8 mouse cellular contexts compared by ENCODE assay signal in the genomic region with DNA sequence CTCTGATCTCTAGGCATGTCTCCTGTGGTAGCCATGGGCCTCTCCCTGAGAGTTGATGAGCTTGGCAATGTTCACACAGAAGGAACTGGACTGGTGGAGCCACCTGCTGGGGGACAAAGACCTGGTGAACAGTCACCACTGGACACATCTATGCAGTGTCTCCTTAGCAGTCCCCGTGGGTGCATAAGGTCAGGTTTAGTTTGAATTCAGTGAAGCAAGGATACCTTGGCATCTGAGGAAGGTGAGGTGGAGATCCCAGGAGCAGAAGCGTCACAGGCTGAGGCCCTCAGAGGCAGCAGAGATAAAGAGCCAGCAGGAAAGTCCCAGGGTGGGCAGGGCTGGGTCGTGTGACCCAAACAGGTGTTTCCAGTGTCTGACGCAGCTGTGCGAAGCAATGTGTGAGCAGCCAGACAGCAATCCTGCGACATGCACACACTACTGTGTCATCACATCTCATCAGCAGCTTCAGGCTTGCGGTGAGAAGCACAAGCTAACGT. TPM values are rescaled to one million over a fixed set of nuclear protein-coding genes. Genes with fewer than 3 reads are reported as not detected.
A peak's percentile ranks its signal among the peaks of the same experiment; 100 is the strongest.
DNase-seq lines count a peak whose midpoint lies in the region; ATAC-seq and TF ChIP-seq lines count a peak whose summit lies in the region.

Dnase1l3 (minus strand) TSS at position 303 of the 497 bp plus-strand sequence.

- no peak within 1 kb of the TSS for H3K27ac ChIP-seq in heart, embryonic 12.5 days (ENCODE audit: poor library complexity, severe bottlenecking)
- no peak within 1 kb of the TSS for H3K27ac ChIP-seq in testis, adult 2 months (ENCODE audit: control insufficient read depth, insufficient read depth, low read depth, low read length)
- no peak within 1 kb of the TSS for H3K27ac ChIP-seq in liver, embryonic 14.5 days

- H3K4me2 ChIP-seq in heart, embryonic 12.5 days: no peak within 1 kb of the TSS
- no peak within 1 kb of the TSS for H3K4me2 ChIP-seq in liver, embryonic 14.5 days (ENCODE audit: low read depth)

- no peak for TF ChIP-seq EP300 in liver, embryonic 14.5 days (IDR thresholded peaks at IDR 0.05; ENCODE audit: low read depth)

- no peaks in the 10 kb centered on the region for H3K9me3 ChIP-seq in heart, embryonic 12.5 days (replicated peaks)
- H3K9me3 ChIP-seq in liver, embryonic 14.5 days (ENCODE audit: control insufficient read depth, low read length): no peaks in the 10 kb centered on the region

- intact Hi-C loops in heart, postnatal 14 days (cut with DNase I): loop anchor here (2.0 kb wide), 2 partner anchors 32 to 176 kb away; no protein-coding TSS in a partner anchor

- no peak for TF ChIP-seq POLR2A in testis, adult 2 months (IDR thresholded peaks at IDR 0.05; ENCODE audit: control insufficient read depth, low read depth, low read length)

- WGBS in heart, embryonic 12.5 days: 60% methylated on average over 8 of the region's 8 CpGs
- WGBS in liver, embryonic 14.5 days (ENCODE audit: insufficient replicate concordance): 54% methylated on average over 8 of the region's 8 CpGs

- no peaks in the 10 kb centered on the region for H3K4me1 ChIP-seq in heart, embryonic 12.5 days (replicated peaks)
- no peaks in the 10 kb centered on the region for H3K4me1 ChIP-seq in testis, adult 2 months (ENCODE audit: control insufficient read depth, insufficient read depth, low read length)
- H3K4me1 ChIP-seq in liver, embryonic 14.5 days (replicated peaks; ENCODE audit: control insufficient read depth in 2 of 2, insufficient read depth in 2 of 2, low read length in 1 of 2): 0 out of 4 replicates have a peak, but pooled peaks cover 0 to 1% of the 10 kb centered on the region in 2 experiments

- ATAC-seq in heart, embryonic 12.5 days (ENCODE audit: insufficient number of reproducible peaks, low FRiP score): no peak
- 0 out of 2 replicates have a peak, but pooled peaks have one; percentile 41 for ATAC-seq in liver, embryonic 14.5 days (ENCODE audit: insufficient read depth)
- no peak for ATAC-seq in erythroid progenitor cell, adult 5-6 weeks (replicated peaks; ENCODE audit: low FRiP score, poor library complexity, severe bottlenecking)

- peak; percentile 31; the same call in 1 of the 2 replicates for TF ChIP-seq CTCF in testis, adult 2 months (IDR thresholded peaks at IDR 0.05; ENCODE audit: control insufficient read depth, insufficient read depth, insufficient replicate concordance, low read depth, low read length)
- TF ChIP-seq CTCF in liver, embryonic 14.5 days (IDR thresholded peaks at IDR 0.05; ENCODE audit: low read depth): peak; percentile 61

- no peak within 1 kb of the TSS for H3K9ac ChIP-seq in heart, embryonic 12.5 days
- no peak within 1 kb of the TSS for H3K9ac ChIP-seq in liver, embryonic 14.5 days (replicated peaks)

- peak; percentile 56 to 65 for DNase-seq in heart, adult 18-20 months
- DNase-seq in testis, postnatal 14 days (ENCODE audit: low spot score): no peak
- peak; percentile 52 to 70 for DNase-seq in heart, postnatal 14 days
- no peak for DNase-seq in liver, embryonic 14.5 days (ENCODE audit: low read depth in 3 of 3, low spot score in 3 of 3)
- peak; percentile 61 to 71 for DNase-seq in spleen, postnatal 36 days (ENCODE audit: low spot score in 2 of 2)

- no peak within 1 kb of the TSS for H3K4me3 ChIP-seq in heart, embryonic 12.5 days
- no peak within 1 kb of the TSS for H3K4me3 ChIP-seq in testis, adult 2 months (ENCODE audit: control insufficient read depth, low read depth, low read length)
- no peak within 1 kb of the TSS for H3K4me3 ChIP-seq in liver, embryonic 14.5 days (ENCODE audit: insufficient read depth in 1 of 2, low read depth in 2 of 2, low read length in 2 of 2)

- H3K36me3 ChIP-seq in heart, embryonic 12.5 days: no peaks in the 10 kb centered on the region
- H3K36me3 ChIP-seq in testis, adult 2 months (ENCODE audit: control insufficient read depth, insufficient read depth, low read length): no peaks in the 10 kb centered on the region
- H3K36me3 ChIP-seq in liver, embryonic 14.5 days (replicated peaks; ENCODE audit: control insufficient read depth, insufficient read depth, low read depth): no peaks in the 10 kb centered on the region

- peaks cover 10% of the 10 kb centered on the region for H3K27me3 ChIP-seq in heart, embryonic 12.5 days (replicated peaks)
- H3K27me3 ChIP-seq in testis, adult 2 months (ENCODE audit: control insufficient read depth, insufficient read depth, low read length): no peaks in the 10 kb centered on the region
- H3K27me3 ChIP-seq in liver, embryonic 14.5 days (ENCODE audit: control insufficient read depth, insufficient read depth, low read length): no peaks in the 10 kb centered on the region

RNA-seq across cellular contexts. Expression of gene Dnase1l3, which starts in this region (rescaled TPM):
- under 1 TPM; 0.15 to 0.95 TPM for total RNA-seq in heart, adult 18-20 months (2021)
- polyA plus RNA-seq in heart, embryonic 12.5 days (2016; fragmentation: Nextera tagmentation; extraction: Ambion mirVana): 0.04 TPM in 1 of 2 replicates, not detected in the other
- polyA plus RNA-seq in testis, adult 2 months (2012; rRNA removed): 1.1 and 1.4 TPM in 2 replicates
- total RNA-seq in heart, postnatal 14 days (2021): under 1 TPM in 1 of 2 experiments, not detected in 1; 0.27 TPM
- 0.68 and 0.87 TPM in 2 replicates for polyA plus RNA-seq in liver, embryonic 14.5 days (2012; rRNA removed)
- 1.9 and 2.1 TPM in 2 replicates for polyA plus RNA-seq in liver, embryonic 14.5 days (2014; fragmentation: Nextera tagmentation; extraction: Ambion mirVana)
- total RNA-seq in erythroid progenitor cell, adult 5-6 weeks (2015; ENCODE audit: low replicate concordance): 0.36 and 1.7 TPM in 2 replicates
- not detected in 2 replicates for total RNA-seq in erythroid progenitor cell, adult 5-6 weeks (2017; ENCODE audit: low replicate concordance)

Comparison
In these comparisons a context has a peak if more than half of its experiments do, and no peak if none do; other contexts are left out.
1. Peak in DNase-seq in heart, adult 18-20 months; RNA of the gene not detected or under 1 TPM.
2. Peak in DNase-seq in heart, postnatal 14 days; RNA of the gene not detected or under 1 TPM.
3. DNase-seq: peak in spleen, postnatal 36 days (2 of 2); none in testis, postnatal 14 days (single experiment) and liver, embryonic 14.5 days (0 of 3).